Mouse (Mus musculus) embryonic facial prominence, embryonic 15.5 days (tissue): ENCODE data around the gene Prcd. TPM values are rescaled to one million over a fixed set of nuclear protein-coding genes. Genes with fewer than 3 reads are reported as not detected.

Source experiments
- ATAC-seq: fragments of 200-750 bp; cut with Nextera tagmentation; 2 replicates; pipeline ENCODE4 v1.8.0; 2017; ENCODE audit warnings: low read depth, moderate TSS enrichment; ENCODE audit not compliant: insufficient number of reproducible peaks, low FRiP score, low TSS enrichment
- H3K27ac ChIP-seq: fragments of 300-500 bp; sonication (generic); replicated peaks from 2 replicates; pipeline ENCODE4 v1.5.1; 2015; ENCODE audit warnings: mild to moderate bottlenecking, inconsistent platforms
- H3K27me3 ChIP-seq: fragments of 300-500 bp; sonication (generic); 2 replicates; pipeline ENCODE4 v1.6.1; 2015; ENCODE audit warnings: inconsistent platforms
- H3K36me3 ChIP-seq: fragments of 300-500 bp; sonication (generic); 2 replicates; pipeline ENCODE4 v1.6.1; 2015; ENCODE audit warnings: mild to moderate bottlenecking, inconsistent platforms
- H3K4me1 ChIP-seq: fragments of 300-500 bp; sonication (generic); 2 replicates; pipeline ENCODE4 v1.6.1; 2015; ENCODE audit warnings: inconsistent platforms
- H3K4me2 ChIP-seq: fragments of 300-500 bp; sonication (generic); replicated peaks from 2 replicates; pipeline ENCODE4 v1.6.1; 2015; ENCODE audit warnings: mild to moderate bottlenecking, inconsistent platforms
- H3K4me3 ChIP-seq: fragments of 300-500 bp; sonication (generic); replicated peaks from 2 replicates; pipeline ENCODE4 v1.5.1; 2015; ENCODE audit warnings: mild to moderate bottlenecking, inconsistent platforms
- H3K9ac ChIP-seq: fragments of 300-500 bp; sonication (generic); 2 replicates; pipeline ENCODE4 v1.6.1; 2015; ENCODE audit warnings: inconsistent platforms
- H3K9me3 ChIP-seq: fragments of 300-500 bp; sonication (generic); replicated peaks from 2 replicates; pipeline ENCODE4 v1.6.1; 2016; ENCODE audit warnings: inconsistent platforms
- WGBS: fragments of 180-500 bp; shearing (Covaris S2); methylation state at CpG from one replicate; pipeline ENCODE4 v1.1.7; 2015; 5-methylcytosine and 5-hydroxymethylcytosine counted together
- polyA plus RNA-seq: library from polyadenylated mRNA; unstranded; fragments of >200 nt; fragmentation: Nextera tagmentation; extraction: Ambion mirVana; gene quantifications from 2 replicates; pipeline ENCODE4 v1.2.1, GENCODE M21; 2015

Gene Prcd
- polyA plus RNA-seq, 1 experiment from 2014 or later, result 3.6 TPM

GRCm38 (mm10) chr11:116696426-116696825 lies 43.1 kb downstream of the Prcd start:
- Histone ChIP-seq H3K9ac (no peak overlapping the region), H3K9me3 (no peaks in the 10 kb centered on the region), H3K27me3 (peaks cover 30% of the 10 kb centered on the region), H3K4me1 (peaks cover 14% of the 10 kb centered on the region), H3K4me2 (no peak overlapping the region), H3K27ac (no peak overlapping the region), H3K36me3 (no peaks in the 10 kb centered on the region), H3K4me3 (no peak overlapping the region)
- WGBS, result 77% methylated on average over 4 of the region's 4 CpGs
- no peak for ATAC-seq

- WGBS, result 64% methylated on average over 9 of the region's 9 CpGs
- no peak overlapping the region for H3K4me2 ChIP-seq
Measured at GRCm38 (mm10) chr11:116697521-116697920, 44.2 kb downstream of the Prcd start.

GRCm38 (mm10) chr11:116701377-116701841 lies 48.1 kb downstream of the Prcd start:
- H3K36me3 ChIP-seq, result no peaks in the 10 kb centered on the region
- no peaks in the 10 kb centered on the region for H3K27me3 ChIP-seq
- H3K4me1 ChIP-seq, result no peaks in the 10 kb centered on the region
- H3K4me3 ChIP-seq, result no peak overlapping the region
- no peak overlapping the region for H3K9ac ChIP-seq
- H3K9me3 ChIP-seq, result no peaks in the 10 kb centered on the region
- 27% methylated on average over 5 of the region's 5 CpGs for WGBS
- no peak overlapping the region for H3K4me2 ChIP-seq
- no peak for ATAC-seq
- no peak overlapping the region for H3K27ac ChIP-seq

More at GRCm38 (mm10) chr11:116697521-116697920, 44.2 kb downstream of the Prcd start:
- ATAC-seq, result no peak
- Histone ChIP-seq H3K36me3 (no peaks in the 10 kb centered on the region), H3K27ac (no peak overlapping the region), H3K9ac (no peak overlapping the region), H3K9me3 (no peaks in the 10 kb centered on the region), H3K4me3 (no peak overlapping the region), H3K27me3 (peaks cover 30% of the 10 kb centered on the region), H3K4me1 (peaks cover 14% of the 10 kb centered on the region)

GRCm38 (mm10) chr11:116704336-116705035 lies 51.2 kb downstream of the Prcd start:
- no peaks in the 10 kb centered on the region for H3K36me3 ChIP-seq
- no peak overlapping the region for H3K9ac ChIP-seq
- no peak overlapping the region for H3K4me2 ChIP-seq
- ATAC-seq, result no peak
- no peaks in the 10 kb centered on the region for H3K9me3 ChIP-seq
- no peak overlapping the region for H3K27ac ChIP-seq
- H3K27me3 ChIP-seq, result no peaks in the 10 kb centered on the region
- H3K4me1 ChIP-seq, result no peaks in the 10 kb centered on the region
- H3K4me3 ChIP-seq, result no peak overlapping the region
- 90% methylated on average over 8 of the region's 8 CpGs for WGBS

- no peaks in the 10 kb centered on the region for H3K36me3 ChIP-seq
- H3K4me2 ChIP-seq, result no peak overlapping the region
- H3K27ac ChIP-seq, result no peak overlapping the region
- no peaks in the 10 kb centered on the region for H3K27me3 ChIP-seq
- H3K9ac ChIP-seq, result no peak overlapping the region
- no peaks in the 10 kb centered on the region for H3K4me1 ChIP-seq
- no peak for ATAC-seq
- H3K4me3 ChIP-seq, result no peak overlapping the region
- WGBS, result 92% methylated on average over 10 of the region's 10 CpGs
- H3K9me3 ChIP-seq, result no peaks in the 10 kb centered on the region
Measured at GRCm38 (mm10) chr11:116705204-116705608, 51.9 kb downstream of the Prcd start.

- no peaks in the 10 kb centered on the region for H3K9me3 ChIP-seq
- no peaks in the 10 kb centered on the region for H3K4me1 ChIP-seq
- no peak overlapping the region for H3K27ac ChIP-seq
- H3K27me3 ChIP-seq, result no peaks in the 10 kb centered on the region
- no peak overlapping the region for H3K4me2 ChIP-seq
- 60% methylated on average over 7 of the region's 7 CpGs for WGBS
- no peak for ATAC-seq
- no peaks in the 10 kb centered on the region for H3K36me3 ChIP-seq
- no peak overlapping the region for H3K9ac ChIP-seq
- H3K4me3 ChIP-seq, result no peak overlapping the region
Measured at GRCm38 (mm10) chr11:116706363-116706762, 53.0 kb downstream of the Prcd start.

- Histone ChIP-seq H3K4me1 (no peaks in the 10 kb centered on the region), H3K27ac (no peak overlapping the region), H3K27me3 (no peaks in the 10 kb centered on the region), H3K9ac (no peak overlapping the region), H3K36me3 (no peaks in the 10 kb centered on the region), H3K4me2 (no peak overlapping the region), H3K4me3 (no peak overlapping the region), H3K9me3 (no peaks in the 10 kb centered on the region)
- no peak for ATAC-seq
- 54% methylated on average over 10 of the region's 10 CpGs for WGBS
Measured at GRCm38 (mm10) chr11:116710171-116710570, 56.8 kb downstream of the Prcd start.

GRCm38 (mm10) chr11:116710793-116711192 lies 57.5 kb downstream of the Prcd start:
- H3K27me3 ChIP-seq, result no peaks in the 10 kb centered on the region
- no peak overlapping the region for H3K9ac ChIP-seq
- no peaks in the 10 kb centered on the region for H3K36me3 ChIP-seq
- 87% methylated on average over 10 of the region's 10 CpGs for WGBS
- no peaks in the 10 kb centered on the region for H3K4me1 ChIP-seq
- H3K27ac ChIP-seq, result no peak overlapping the region
- H3K4me2 ChIP-seq, result no peak overlapping the region
- no peaks in the 10 kb centered on the region for H3K9me3 ChIP-seq
- ATAC-seq, result no peak
- H3K4me3 ChIP-seq, result no peak overlapping the region

GRCm38 (mm10) chr11:116714052-116714451 lies 60.7 kb downstream of the Prcd start:
- no peak overlapping the region for H3K27ac ChIP-seq
- H3K9ac ChIP-seq, result no peak overlapping the region
- no peak overlapping the region for H3K4me2 ChIP-seq
- H3K27me3 ChIP-seq, result no peaks in the 10 kb centered on the region
- H3K36me3 ChIP-seq, result no peaks in the 10 kb centered on the region
- no peaks in the 10 kb centered on the region for H3K4me1 ChIP-seq
- ATAC-seq, result no peak
- no peak overlapping the region for H3K4me3 ChIP-seq
- 81% methylated on average over 12 of the region's 12 CpGs for WGBS
- H3K9me3 ChIP-seq, result 0 out of 2 replicates have a peak, but pooled peaks cover 4% of the 10 kb centered on the region

Other genes with a start within 250 kb of the Prcd start
- 15.7 and 17.0 TPM in 2 replicates for gene Rnf157, start 240.5 kb upstream of the Prcd start, polyA plus RNA-seq
- 33.3 and 39.6 TPM in 2 replicates for gene Ubald2, start 219.4 kb upstream of the Prcd start, polyA plus RNA-seq
- gene Qrich2, start 187.3 kb upstream of the Prcd start, polyA plus RNA-seq, result 0.09 and 0.16 TPM in 2 replicates
- 154 and 161 TPM in 2 replicates for gene Prpsap1, start 159.3 kb upstream of the Prcd start, polyA plus RNA-seq
- 12.3 and 12.5 TPM in 2 replicates for gene Sphk1, start 122.6 kb upstream of the Prcd start, polyA plus RNA-seq
- 14.2 and 14.6 TPM in 2 replicates for gene Ube2o, start 72.1 kb upstream of the Prcd start, polyA plus RNA-seq
- gene Aanat, start 67.1 kb upstream of the Prcd start, polyA plus RNA-seq, result not detected in 2 replicates
- 8.3 and 8.8 TPM in 2 replicates for gene Rhbdf2, start 26.5 kb upstream of the Prcd start, polyA plus RNA-seq
- gene Cygb, start 779 bp downstream of the Prcd start, polyA plus RNA-seq, result 32.7 and 33.3 TPM in 2 replicates
- gene St6galnac1, start 122.0 kb downstream of the Prcd start, polyA plus RNA-seq, result not detected in 2 replicates
- 24.8 and 32.3 TPM in 2 replicates for gene Mxra7, start 174.5 kb downstream of the Prcd start, polyA plus RNA-seq
- 75.9 and 79.9 TPM in 2 replicates for gene Mettl23, start 189.7 kb downstream of the Prcd start, polyA plus RNA-seq
- 74.1 and 79.1 TPM in 2 replicates for gene Jmjd6, start 189.9 kb downstream of the Prcd start, polyA plus RNA-seq
- 44.8 and 51.2 TPM in 2 replicates for gene Mfsd11, start 198.9 kb downstream of the Prcd start, polyA plus RNA-seq
- gene Srsf2, start 199.6 kb downstream of the Prcd start, polyA plus RNA-seq, result 694 and 715 TPM in 2 replicates